Mouse (Mus musculus): ENCODE results near the gene Itgb1.

Itgb1 gene

DNA sequence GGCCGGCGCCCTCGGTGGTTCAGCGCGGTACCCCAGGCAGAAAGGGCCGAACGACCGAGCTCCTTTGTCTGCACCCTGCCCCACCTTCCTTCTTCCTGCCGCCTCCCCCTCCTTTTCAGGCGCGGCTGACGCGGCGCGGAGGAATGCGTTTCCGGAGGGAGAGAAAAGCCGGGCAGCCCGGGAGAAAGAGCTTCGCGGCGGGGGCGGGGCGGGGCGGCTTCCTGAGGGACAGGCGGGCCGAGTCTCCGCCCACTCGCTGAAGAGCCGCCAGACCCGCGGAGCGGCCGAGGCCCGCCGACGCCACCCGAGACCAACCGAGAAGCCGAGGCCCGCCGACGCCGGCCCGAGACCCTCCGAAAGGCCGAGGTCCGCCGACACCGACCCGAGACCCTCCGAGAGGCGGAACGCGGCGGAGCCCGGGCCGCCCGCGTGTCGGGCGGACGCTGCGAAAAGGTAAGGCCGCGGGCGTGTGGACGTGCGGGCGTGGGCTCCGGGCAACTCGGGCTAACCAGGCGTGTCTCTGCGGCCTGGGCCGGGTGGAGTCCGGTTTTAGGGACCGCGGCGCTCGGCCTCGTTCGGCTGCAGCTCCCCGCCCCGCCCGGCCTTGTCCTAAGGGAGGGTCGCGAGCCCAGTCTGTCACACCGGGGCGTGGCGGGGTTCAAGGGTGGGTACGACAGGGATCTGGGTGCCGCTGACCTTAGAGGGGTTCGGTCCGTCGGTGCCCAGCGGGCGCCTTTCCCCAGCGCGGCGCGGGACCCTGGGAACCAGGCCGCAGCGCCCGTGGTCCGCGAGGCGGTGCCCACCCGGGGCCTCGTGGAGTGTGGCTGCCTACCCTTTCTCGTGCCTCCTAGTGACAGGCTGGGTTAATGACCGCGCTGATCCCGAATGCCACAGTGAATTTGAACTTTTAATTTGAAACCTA lies at the start of gene Itgb1:
Itgb1 (plus strand) TSS at position 148 of the 922 bp plus-strand sequence.
- TF ChIP-seq GATA4 (IDR thresholded peaks at IDR 0.05; ENCODE audit: insufficient replicate concordance, low read length), result peak; percentile 47; the same call in 1 of the 2 replicates

DNA sequence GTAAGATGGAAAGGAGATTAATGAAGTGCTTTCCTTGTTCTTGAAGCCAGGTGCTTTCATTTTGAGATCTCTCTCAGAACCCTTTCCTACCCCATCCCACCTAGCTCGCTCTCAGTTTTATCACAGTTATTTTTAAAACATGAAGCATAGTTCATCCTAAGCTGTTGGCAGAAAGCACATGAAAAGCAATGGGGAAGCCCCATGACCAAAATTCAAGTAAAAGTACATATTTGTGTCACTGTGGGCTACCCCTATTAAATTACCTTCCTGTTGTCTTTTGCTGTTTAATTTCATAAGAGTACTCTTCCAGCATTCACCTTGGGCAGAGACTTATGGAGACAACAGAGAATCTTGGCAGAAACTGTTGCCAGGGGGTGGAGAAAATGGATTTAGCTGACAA lies 42.4 kb upstream of the Itgb1 start:
- no peak for TF ChIP-seq GATA4 (IDR thresholded peaks at IDR 0.05; ENCODE audit: insufficient replicate concordance, low read length)

DNA sequence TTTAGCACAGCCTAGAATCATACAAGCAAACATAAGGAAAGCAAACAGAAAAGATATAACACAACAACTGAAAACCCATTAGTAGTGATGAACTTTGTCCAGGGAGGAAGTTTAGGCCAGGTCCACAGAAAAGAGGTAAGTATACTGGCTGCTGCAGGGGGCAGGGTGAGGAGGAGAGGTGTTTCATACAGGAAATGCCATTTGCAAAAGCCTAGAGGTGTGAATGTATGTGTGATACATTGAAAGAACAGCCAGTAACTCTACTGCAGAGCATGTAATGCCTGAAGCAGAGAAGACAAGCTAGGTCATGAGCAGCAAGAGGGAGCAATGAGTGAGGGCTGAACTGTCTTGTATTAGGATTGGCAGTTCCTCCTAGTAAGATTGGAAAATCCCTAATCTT lies 40.0 kb upstream of the Itgb1 start:
- TF ChIP-seq GATA4 (IDR thresholded peaks at IDR 0.05; ENCODE audit: insufficient replicate concordance, low read length), result no peak

DNA sequence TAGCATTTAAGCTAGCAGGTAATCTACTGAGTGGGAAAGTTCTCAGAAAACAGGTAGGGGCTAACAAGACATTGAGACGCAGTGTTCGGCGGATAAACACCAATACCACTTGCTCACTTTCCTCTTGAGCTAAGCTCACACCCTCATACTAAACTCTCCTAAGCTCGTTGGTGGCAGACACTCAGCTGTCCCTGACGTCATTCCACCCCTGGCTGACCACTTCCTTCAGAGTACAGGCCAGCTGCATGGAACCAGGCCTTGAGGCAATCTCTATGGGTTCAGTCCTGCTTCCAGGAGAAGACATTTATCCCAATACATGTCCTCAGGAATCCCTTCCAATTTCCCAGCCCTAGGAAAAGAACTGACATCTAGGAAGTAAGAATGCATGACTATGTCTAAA lies 39.0 kb upstream of the Itgb1 start:
- TF ChIP-seq GATA4 (IDR thresholded peaks at IDR 0.05; ENCODE audit: insufficient replicate concordance, low read length), result no peak

DNA sequence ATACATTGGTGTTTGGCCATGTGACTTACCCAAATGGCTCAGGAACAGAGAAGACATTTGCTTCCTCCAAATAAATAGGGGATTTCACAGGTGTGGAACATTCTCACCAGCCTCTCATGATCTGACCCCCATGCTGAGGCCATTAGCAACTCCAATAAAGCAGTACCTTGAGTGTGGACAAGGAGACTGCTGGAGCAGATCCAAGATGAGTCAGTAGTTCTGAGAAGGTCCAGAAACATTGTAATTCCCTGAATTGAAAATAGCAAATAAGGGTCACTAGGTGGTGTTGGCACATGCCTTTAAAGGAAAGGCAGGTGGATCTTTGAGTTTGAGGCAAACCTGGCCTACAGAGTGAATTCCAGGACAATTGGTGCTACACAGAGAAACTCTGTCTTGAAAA lies 37.4 kb upstream of the Itgb1 start:
- no peak for TF ChIP-seq GATA4 (IDR thresholded peaks at IDR 0.05; ENCODE audit: insufficient replicate concordance, low read length)

DNA sequence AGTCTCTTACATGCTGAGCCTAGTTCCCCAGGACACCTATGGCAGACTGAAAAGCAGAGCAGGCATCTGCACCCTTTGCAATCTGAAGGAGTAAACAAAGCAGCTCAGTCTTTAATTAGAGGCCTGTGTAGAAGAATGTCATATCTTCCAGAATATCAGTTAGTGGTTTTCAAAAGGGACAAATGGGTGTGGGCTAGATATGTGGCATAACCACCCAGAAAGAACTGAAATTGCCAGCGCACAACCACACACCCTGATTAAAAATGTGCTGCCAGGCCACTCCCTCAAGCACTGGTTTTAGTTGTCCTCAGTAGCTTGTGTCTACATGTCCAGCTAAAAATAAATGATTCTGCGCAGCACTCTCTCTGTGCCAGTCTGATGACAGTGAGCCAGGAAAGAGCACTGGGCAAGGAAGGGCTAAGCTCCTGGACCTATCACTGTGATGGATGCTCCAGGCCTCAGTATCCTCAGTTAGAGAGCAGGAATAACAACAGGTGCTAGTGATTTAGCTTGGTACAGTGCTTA lies 35.1 kb upstream of the Itgb1 start:
- no peak for TF ChIP-seq GATA4 (IDR thresholded peaks at IDR 0.05; ENCODE audit: insufficient replicate concordance, low read length)

DNA sequence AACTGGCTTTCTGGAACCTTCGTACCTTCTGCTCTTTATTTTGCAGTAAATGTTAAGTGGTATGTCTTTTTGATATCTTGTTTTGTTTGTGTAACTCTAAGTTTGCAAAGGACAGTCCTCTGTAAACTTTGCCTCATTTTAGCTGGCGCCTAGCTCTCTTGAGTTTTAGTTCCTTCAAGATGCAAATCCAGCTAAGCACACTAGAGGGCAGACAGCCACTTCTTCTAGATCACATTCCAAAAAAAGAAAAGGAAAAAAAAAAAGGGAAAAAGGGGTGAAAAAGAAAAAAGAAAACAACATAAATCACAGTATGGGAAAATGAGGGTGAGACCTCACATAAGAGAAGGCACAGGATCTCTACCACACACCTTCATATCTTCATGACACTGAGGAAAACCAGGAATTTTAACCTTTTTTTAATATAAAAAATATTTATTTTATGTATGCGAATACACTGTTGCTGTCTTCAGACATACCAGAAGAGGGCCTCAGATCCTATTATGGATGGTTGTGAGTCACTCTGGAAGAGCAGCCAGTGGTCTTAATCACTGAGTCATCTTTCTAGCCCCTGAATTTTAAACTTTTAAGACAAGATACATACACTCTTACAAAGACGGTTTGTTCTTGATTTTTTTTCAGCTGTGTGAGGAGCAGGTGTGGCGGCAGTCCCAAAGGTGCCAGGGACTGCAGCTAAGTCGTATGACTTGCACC lies 32.9 kb upstream of the Itgb1 start:
- no peak for TF ChIP-seq GATA4 (IDR thresholded peaks at IDR 0.05; ENCODE audit: insufficient replicate concordance, low read length)

DNA sequence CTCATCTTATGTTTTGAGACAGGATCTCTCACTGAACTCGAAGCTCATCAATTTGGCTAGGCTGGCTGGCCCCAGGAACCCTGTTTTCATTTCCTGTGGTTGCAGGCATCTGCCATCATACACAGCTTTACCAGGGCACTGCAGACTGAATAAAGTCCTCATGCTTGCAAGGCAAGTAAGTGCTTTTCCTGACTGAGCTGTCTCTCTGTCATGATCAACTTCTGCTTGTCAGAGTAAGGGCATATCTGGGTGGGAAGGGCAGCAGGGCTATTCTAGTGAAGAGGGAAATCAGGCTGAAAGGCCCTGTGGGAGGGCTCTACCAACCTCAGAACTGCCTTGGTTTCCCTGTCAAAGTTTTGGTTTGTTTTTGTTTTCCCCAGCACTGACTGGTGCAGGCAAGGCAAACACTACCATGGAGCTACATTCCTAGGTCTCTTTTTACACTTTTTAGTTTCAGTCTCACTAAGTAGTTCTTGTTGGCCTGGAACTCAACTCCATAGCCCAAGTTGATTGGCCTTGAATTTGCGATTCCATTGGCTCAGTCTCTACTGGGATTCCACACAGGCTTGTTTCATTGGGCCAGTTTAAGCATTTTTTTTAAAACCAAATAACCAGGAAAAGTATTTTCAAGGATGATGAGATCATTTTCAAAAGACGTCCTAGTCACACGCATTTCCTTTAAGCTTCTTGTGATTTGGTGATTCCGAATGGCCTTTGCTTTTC lies 31.7 kb upstream of the Itgb1 start:
- no peak for TF ChIP-seq GATA4 (IDR thresholded peaks at IDR 0.05; ENCODE audit: insufficient replicate concordance, low read length)

DNA sequence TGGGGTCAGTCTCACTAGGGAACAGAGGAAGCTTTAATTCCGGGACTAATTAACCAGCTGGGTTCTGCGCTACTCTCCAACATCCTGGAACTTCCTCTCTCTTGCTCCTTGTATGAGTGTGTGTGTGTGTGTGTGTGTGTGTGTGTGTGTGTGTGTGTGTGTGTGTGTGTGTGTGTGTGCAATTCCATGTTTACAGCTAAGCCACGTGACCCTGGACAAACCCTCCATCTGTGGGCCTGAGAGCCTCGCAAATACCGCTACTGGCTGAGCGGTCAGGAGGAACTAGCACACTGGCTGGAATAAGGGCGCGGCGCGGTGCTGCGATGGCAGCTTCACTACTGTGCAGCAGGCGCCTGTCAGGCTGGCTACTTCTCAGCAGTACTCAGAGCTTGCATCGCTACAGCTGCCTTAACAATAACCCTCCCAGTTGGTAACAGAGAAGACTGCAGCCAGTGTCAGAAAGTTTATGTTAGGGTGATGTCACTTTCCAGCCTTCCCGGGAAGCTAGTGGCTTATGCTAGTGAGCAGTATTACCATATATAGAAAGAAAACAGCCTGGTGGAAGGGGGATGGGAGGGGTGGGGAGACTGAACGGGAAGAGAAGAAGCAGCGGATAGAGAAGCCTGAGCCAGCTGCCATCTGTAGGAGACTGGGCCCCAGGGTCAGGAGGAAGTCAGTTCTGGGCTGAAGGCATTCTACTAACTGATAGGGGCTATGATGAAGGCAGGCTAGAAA lies 30.9 kb upstream of the Itgb1 start:
- TF ChIP-seq GATA4 (IDR thresholded peaks at IDR 0.05; ENCODE audit: insufficient replicate concordance, low read length), result peak; percentile 29; the same call in 1 of the 2 replicates

DNA sequence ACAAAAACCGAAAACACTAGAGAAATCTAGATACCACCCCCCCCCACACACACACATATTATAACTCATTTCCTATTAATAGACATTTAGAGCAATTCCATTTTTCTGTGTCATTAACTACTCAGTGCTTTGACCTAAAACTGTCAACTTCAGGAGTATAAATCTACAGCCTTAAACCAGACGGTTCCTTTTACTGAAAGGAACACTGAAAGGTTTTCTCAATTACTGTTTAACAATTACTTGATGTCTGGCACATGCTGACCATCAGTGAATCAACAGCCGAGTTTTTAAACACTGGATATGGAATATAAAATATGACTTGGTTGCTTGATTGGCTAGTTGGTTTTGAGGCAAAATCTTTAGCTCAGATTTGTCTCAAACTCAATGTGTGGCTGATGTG lies 23.3 kb upstream of the Itgb1 start:
- no peak for TF ChIP-seq GATA4 (IDR thresholded peaks at IDR 0.05; ENCODE audit: insufficient replicate concordance, low read length)

DNA sequence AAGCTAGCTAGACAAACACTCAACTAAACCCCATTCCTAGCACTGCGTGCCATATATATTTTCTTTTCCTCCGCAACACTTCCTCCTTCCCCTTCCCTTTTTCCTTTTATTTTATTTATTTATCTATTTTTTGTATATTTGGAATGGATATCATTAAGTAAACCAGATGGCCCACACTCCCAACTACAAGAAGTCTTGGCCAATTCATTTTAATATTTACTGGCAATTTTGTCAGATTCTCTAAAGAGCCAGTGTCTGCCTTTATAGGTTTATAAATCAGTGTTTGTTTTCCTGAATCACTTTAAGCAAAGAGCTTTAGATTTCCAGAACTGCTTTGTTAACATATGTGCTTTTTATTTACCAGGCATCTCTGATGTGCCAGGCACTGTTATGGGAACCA lies 22.8 kb upstream of the Itgb1 start:
- no peak for TF ChIP-seq GATA4 (IDR thresholded peaks at IDR 0.05; ENCODE audit: insufficient replicate concordance, low read length)

DNA sequence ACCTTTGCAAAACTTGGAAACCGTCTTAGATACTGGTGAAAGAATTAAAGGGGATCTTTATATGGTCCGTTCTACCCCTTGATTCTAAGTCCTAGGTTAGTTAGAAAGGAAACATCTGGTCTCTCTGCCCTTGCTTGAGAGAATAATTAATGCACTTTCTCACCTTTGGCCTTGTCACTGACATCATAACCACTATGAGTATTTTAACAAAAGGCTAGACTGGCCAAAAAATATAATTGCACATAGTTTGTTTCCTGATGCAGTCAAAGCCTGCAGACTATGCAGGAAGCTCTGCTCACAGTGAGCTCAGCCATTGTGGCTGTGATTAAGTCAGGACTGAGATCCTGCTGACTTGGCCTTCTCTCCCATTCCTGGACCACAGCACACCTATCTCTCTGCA lies 22.3 kb upstream of the Itgb1 start:
- TF ChIP-seq GATA4 (IDR thresholded peaks at IDR 0.05; ENCODE audit: insufficient replicate concordance, low read length), result no peak

DNA sequence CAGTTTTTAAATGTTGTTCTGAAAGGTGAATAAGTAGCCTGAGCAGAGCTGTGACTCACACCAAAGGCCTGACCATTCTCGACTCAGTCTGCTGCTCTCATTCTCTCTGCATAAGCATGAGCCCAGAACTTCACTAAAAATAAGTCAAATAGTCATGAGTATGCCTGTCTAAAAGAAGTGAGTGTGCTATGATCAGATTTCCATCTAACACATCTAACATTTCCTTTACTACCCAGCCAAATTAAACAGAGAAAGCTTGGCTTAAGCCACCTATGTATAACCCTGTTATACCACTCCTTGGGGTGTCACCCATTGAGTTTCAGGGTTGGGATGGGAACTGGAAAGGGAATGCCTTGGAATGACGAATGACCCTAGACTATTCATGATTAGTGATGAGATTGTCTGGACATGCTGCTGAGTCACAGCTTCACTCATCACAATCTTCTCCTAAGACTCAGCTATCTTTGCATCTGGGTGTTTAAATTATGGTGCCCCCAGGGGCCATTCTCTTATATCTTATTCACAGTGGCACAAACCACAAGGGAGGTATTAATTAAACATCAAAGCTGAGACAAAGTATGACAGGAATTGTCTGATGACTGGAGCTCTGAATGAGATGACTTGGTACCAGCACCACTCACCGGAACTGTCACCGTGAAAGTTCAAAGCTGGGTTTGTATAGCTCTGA lies 18.7 kb upstream of the Itgb1 start:
- no peak for TF ChIP-seq GATA4 (IDR thresholded peaks at IDR 0.05; ENCODE audit: insufficient replicate concordance, low read length)

DNA sequence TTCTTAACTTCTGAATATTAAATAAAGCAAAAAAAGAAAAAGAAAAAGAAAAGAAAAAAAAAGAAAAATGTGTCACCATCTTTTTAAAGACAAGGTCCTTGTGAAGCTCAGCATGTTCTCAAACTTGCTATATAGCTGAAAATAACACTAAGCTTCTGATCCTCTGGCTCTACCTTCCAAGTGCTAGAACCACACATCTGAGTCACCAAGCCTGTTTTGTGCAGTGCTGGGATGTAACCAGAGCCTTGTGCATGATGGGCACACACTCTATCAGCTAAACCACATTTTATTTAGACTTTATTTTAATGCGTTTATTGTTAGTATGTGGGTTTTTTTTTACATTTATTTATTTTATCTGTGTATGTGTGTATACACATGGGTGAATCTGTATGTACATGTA lies 13.6 kb upstream of the Itgb1 start:
- TF ChIP-seq GATA4 (IDR thresholded peaks at IDR 0.05; ENCODE audit: insufficient replicate concordance, low read length), result no peak
